Mouse (Mus musculus) ES-CJ7 (cell line): ENCODE results near the gene Abracl.

Experiments used
- DNase-seq: peaks from one replicate; pipeline ENCODE4 v3.0.0; 2011; ENCODE audit warnings: low read depth, low spot score

The Abracl gene

DNA sequence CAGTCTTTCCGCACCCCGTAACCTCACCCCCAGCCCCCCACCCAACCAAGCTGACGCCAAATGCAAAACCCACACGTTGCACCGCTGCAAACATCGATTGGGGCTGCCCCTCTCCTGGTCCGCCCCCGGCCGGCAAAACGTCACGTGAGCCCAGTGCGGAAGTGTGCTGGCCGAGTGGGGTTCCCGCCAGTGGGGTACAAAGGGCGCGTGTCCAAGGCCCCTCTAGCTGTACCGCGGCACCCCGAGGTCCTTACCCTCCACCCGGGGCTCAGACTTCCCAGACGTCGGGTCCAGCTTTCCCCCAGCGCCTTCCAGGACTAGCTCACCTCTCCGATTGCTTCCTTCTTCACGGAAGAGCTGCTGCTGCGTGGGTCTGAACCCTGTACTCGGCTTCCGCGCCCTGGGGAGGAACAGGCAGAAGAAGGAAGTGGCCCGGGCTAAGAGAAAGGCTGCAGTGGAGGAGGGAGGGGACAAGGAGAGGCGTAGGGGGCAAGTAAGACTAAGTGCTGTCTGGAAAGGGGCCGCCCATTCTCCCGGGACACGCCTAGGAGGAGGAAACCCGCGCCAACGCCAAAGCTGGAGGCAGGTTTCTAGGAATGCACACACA, at the start of gene Abracl:
Abracl (minus strand) TSS at position 548 of the 607 bp plus-strand sequence.
- DNase-seq, result peak; percentile 87

DNA sequence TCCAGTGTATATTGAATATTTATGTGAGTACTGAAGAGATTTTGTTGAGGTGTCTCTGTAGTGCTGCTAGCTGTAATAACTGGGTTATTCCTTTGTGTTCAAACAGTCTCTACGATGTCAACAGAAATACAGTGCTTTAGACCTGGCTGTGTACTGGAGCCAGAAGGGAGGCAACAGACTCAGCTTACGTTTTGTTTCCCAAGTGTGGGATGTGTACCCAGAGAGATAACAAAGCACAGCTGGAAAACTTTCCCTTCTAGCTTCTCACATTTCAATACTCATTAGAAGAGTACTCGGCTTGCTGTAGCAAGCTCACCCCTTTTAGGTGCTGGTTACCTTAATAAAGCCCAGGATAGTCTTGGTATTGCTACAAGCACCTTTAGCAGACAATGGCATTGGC, 49.8 kb upstream of the Abracl start:
- DNase-seq, result no peak

DNA sequence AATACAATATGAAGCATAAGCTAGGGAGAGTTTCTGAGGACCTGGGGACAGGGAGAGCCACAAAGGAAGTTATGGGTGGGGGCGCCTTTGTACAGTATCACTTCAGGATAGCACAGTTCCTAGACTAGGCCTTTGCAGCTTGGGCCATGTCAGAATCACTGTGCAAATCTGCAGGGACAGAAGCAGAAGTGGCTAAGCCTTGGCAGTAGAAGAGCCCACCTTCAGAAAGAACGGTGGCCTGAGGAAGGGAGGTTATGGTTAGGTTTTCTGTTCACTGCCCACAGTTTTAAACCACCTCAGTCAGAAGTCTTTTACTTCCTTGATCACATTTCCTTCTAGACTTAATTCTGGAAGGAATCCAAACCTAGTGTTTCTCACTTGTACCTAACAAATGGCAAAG, 47.5 kb upstream of the Abracl start:
- DNase-seq, result no peak

DNA sequence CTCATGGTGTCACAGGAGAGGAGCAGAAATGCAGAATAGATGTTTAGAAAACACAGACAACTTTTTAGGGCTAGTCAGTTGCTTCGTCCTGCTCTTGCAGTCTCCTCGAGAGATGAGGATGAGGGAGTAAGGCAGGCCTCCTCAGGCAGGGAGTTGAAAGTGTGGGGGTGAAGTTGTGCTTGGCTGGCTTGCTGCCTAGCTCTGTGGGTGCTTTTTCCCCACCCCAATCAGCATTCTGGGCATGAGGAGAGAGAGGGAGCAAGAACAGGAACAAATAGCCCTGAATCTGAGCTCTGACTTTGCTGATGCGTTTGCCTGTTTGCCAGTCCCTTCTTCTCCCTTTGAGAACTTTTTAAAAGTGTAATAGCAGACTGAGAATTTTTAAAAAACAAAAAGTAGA, 47.1 kb upstream of the Abracl start:
- no peak for DNase-seq

DNA sequence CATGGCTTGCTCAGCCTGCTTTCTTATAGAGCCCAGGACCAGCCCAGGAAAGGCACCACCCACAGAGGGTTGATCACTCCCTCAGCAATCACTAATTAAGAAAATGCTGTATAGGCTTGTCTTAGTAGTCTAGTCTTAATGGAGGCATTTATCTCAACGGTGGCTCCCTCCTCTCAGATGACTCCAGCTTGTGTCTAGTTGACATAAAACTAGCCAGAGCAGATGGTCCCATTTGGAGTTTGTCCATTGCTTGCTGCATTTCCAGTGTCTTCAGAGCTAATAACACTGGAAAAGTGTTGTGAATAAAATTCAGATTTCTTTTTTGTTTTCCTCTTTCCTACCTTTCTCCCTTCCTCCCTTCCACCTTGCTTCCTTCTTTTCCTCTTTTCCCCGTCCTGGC, 46.5 kb upstream of the Abracl start:
- DNase-seq, result no peak

DNA sequence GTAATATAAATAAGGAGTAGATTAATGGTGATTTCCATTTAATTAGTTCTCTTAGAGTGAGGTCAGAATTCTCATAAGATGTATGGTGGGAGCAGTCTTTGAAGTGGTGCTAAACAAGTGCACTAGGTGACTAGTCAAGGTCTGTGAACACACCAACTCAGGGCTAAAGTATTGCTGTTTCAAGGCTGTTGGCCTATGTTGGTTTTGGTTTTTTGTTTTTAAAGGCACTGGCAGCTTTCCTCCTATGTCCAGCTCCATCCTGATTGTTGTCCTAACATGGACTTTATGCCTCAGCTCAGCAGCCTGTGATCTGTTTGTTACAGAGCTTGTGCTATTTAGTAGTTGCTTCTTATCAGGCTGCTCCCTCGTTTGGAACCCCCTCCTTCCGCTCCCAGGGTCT, 45.8 kb upstream of the Abracl start:
- no peak for DNase-seq

DNA sequence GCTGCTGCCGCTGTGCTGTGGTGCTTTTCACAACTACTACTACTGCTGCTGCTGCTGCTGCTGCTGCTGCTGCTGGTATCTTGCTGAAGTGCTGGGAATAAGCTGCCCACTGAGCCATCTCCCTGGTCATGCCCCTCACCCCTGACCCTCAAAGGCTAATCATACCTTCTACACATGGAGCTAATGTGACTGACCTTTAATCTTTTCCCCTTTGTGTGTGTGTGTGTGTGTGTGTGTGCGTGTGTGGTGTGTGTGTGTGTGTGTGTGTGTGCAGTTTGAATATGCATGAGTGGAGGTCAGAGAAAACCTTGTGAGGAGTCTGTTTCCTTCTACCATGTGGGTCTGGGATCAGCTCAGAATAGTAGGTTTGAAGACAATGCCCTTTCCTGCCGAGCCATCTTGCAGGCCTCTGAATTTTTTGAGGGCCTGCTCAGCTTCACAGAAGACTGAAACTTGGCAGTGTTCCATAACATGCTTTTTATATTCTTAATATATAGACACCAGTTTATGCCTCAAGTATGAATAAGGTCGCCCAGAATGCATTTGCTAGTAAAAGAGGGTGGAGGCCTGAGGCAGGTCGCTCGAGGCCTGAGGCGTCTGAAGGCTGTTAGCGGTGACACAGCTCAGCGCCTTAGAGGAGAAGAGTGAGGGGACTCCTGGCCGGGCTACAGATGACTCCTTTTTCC, 44.8 kb upstream of the Abracl start:
- no peak for DNase-seq

DNA sequence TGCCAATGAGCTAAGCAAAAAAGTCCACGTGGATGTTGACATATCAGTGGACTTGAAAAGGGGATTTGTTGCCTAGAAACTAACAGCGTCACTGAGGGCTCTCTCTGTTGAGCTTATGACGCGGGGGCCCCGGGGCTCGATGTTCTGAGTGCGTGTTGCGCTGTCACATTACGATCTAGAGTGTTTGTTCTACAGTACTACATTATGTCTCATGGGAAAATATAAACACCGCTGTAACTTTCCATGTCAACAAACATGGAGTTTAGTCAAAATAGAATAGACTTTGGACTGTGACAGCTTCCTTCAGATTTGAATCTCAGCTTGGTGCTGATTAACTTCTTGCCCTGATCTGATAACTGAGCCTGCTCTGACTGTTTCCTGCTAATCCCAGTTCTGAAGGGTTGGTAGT, 42.9 kb upstream of the Abracl start:
- DNase-seq, result no peak

DNA sequence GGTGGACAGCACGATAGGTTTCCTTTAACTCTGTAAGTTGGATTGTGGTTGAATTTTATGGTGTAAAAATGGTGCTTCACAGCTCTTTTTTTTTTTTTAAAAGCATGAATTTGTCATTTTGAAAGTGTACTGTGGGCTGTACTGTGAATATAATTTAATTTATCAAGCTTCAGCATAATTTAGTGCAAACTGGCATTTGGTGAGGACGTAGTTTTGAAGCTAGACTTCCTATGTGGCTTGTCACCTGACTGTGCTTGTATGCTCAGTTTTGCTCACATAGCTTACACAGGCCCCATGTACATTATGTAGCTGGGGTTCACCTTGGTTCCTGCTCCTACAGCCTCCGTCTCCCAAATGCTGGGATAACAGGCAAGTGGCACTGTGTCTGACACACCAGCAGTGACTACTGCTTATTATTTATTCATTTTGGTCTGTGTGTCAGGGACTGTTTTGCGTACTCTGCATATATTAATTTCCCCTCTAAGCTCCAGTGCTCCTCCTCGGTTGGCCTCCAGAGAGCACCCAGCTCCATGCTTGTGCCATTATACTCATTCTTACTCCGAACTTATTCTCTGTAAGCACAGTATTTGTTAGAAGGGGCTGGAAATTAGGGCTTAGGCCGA, 41.6 kb upstream of the Abracl start:
- no peak for DNase-seq

DNA sequence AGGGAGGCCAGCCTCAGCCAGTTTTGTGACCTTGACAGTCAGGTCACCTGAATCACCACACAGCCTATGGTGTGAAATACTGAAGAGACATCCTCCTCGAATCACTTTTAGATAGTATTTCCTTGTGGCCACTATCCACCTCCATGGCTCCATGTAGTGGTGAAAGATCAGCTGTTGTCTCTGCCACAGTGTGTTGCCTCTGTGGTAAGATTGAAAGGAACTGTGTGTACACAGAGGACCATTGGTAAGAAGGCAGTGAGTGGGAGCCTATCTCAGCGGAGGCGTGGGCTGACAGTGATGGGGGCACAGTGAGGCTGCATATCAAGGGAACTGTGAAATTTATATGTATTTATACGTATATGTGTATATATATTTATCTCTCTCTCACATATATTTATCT, 38.4 kb upstream of the Abracl start:
- DNase-seq, result peak; percentile 9

DNA sequence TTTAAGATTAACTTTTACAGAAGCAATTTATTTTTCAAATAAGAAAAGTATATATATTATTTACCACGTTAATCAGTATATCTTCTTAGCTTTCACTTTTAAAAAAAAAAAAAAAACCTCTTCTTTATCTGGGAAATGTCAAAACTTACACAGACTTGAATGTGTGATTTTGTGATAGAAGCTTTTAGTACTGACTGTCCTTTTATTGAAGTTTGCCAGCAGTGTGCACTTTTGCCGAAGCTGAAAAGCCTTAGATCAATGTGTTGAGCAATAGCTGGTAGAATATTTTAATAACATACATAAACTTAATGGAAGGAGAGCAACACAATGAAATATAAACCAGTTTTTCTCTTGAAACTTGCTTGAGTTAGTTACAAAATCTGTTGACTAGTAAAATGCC, 37.7 kb upstream of the Abracl start:
- no peak for DNase-seq

DNA sequence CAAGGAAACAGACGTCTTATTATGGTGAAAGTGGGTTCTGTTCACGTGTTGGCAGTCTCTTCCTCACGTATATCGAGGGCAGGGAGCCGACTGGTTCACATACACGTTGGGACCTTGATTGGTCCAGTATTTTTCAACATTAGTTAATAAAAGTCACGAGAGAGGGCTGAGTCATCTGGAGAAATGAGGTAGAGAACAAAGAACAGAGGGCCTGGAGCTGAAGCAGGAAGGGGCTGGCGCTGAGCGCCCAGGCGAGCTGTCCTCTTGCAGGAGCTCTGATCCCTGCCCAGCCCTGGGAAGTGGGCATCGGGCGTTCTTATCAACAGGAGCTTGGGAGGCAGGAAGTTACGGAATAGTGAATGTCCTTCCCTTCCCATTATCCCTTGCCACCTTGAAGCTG, 36.7 kb upstream of the Abracl start:
- DNase-seq, result no peak

DNA sequence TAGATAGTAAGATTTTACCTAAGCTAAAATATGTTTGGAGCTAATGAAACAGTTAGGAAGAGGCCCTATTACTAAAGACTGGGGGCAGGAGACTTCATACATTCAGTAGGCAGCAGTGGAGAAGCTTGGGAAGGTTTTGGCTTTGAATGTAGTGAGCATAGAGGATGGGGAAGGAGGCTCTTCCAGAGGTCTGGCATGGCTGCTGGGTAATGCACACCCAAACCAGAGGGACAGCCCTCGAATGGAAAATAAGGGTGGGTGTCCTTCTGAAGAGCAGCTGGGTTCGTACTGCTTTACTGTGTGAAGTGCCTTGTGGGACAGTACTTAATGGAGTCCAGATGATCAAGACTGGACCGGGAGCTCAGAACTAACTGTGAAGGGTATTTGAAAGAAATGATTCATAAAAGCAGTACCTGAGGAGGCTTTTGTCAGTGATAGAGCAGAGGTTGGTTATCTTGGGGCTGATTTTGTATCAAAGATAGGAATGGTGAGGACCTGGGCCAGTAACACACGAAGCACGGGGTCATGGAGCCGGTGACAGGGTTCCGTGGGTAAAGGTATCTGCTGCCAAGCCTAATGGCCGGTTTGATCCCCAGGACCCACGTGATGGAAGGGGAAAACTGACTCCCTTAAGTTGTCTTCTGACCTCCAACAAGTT, 35.7 kb upstream of the Abracl start:
- DNase-seq, result no peak

DNA sequence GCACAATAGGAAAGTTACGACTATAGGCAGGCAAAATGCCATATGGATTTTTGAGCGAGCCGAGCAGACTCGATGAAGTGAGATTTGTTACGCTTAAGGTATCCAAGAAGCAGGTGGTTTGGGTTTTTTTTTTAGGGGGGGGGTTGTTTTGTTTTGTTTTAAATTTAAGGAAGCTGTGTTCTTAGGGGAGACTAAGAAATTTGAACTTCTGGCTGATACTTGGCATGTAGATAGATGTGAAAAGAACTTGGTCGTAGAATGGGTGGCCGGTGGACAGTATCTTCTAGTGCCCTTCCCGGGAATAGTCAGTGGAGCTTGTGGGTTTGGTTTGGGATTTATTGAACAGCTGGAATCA, 33.3 kb upstream of the Abracl start:
- DNase-seq, result no peak

DNA sequence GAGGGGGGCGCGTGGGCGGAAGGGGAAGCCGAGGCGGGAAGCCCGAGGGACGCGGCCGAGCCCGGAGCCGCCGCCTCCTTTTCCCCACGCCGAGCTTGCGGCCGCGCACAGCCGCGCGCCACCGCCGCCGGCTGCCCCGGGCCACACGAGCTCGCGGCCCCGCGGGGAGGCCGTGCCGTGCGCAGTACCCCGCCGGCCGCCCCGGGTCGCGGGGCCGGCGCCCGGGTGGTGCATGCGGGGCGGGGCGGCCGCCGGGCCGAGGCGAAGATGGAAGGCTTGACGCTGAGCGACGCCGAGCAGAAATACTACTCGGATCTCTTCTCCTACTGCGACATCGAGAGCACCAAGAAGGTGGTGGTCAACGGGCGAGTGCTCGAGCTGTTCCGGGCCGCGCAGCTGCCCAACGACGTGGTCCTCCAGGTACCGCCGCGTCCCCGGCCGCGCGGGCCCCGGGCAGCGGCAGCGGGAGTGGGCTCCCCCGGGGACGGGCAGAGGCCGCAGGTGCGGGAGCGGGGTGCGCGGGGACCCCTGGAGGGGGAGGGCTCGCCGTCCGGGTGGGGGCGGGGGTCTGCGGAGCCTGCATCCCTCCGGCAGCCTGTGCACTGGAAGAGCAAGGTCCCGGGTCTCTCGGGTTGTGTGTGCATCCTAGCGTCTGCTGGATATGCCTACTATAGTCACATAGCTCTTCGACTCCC, 32.8 kb upstream of the Abracl start, which contains the start of gene Reps1:
Reps1 (plus strand) TSS at position 166 of the 695 bp plus-strand sequence.
- DNase-seq, result peak; percentile 26

DNA sequence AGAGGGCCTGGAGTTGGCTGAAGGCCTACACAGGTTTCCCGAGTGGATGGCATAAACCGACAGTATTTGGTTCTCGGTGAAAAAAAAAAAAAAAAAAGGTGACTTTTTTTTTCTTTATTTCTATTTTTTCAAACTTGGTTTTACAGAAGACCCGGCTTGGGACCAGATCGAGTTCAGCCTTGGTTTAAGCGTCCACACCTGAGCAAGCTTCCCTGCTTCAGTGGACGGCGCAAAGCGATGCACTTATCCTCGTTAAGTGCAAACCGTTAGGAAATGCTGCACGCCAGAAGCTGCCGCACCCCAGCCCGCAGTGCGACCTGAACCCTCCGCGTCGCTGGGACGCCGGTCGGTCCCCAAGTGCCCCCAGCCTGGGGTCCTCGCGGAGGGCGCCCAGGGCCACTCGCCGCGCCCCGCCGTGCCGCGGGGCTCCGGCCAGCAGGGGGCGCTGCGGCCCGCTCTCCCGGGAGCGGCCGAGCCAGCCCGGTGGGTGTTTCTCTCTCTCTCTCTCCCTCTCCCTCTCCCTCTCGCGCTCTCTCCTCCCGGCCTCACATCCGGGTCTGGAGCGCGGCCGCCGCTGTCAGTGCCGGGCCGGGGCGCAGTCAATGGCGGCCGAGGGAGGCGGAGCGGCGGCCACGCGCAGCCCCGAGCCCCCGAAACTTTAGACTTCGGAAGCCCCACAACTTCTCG, 32.1 kb upstream of the Abracl start:
- DNase-seq, result peak; percentile 75

DNA sequence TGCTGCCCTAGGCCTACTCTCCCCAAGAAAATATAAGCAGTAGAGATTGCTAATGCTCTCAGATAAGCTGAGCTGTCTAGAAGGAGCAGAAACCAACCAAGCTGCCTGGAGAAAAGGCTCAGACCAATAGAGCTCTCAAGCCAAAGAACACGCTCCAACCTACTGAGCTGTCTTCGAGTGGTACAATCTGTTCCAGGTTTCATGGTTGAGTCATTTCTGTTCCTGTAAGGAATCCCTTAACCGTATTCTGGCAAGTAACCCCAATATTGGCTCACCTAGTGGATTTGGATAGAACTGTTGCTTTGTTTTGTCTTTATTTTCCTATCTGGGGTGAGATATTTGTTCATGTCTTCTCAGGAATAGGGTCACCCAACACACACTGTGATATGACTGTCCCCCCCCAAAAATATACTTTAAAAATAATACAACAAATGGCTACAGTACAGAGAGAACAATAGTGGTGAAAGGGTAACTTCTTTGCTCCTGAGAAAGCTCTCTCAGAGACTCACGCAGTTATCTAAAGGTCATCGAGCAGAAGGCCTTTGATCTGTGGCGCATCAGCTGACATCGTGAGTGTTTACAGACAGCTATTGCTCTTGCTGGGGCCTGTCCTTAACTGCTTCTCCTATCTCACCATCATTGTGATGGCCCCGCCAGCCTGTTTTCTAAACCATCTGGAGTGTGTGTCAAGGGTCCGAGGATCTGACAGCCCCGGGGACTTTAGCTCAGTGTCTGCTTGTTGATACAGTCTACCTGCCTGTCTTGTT, 24.5 kb upstream of the Abracl start:
- DNase-seq, result no peak

DNA sequence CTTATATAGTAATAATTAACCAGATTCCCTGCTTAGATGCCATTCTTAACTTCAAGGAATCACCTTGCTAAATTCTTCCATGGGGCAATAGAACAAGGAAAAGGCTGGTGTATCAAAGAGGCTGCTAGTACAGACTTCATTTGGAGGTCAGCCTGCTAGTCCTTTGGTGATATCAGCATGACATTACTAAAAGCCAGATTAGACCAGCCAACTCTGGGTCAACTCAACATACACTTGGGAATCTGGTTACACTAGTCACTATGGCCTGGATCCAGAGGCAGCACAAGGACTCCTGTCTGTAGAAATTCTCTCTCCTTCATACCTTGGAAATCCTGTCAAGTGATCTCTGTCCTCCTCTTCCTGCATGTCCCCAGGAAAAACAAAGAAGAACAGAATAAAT, 23.3 kb upstream of the Abracl start:
- no peak for DNase-seq

DNA sequence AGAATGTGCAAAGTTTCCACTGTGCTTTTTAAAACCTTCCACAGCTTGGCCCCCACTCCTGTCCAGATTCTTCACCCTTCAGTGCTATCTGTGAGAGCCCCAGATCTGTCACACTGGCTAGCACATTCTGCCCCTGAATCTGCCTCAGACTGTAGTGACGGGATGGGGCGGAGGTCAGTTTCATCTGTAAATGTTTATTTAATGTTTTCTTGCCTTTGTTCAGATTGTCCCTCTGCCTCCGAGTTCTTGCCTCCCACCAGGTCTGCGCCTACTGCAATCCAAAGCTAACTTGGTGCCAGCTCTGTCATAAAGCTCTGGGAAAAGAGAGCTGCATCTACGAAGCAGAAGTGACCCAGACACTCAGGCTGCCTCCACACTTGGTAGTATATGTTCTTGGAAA, 13.8 kb upstream of the Abracl start:
- no peak for DNase-seq

DNA sequence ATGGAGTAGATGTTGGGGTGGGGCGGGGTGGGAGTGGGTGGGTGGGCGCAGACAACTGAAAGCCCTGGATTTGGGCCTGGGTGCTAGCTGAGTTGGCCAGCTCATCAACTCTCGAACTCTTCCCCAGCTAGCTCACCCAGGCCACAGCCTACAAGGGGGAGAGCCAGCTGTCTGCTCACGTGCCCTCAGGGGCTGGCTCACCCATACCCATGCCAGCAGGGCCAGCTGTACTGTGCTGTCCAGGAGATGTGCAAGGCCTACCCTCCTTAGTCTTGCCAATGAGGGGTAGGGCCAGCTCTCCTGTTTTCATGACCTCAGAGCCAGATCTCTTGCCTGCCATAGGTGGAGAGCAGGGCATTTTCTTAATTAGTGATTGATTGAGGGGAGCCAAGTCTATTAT, 11.3 kb upstream of the Abracl start:
- no peak for DNase-seq

DNA sequence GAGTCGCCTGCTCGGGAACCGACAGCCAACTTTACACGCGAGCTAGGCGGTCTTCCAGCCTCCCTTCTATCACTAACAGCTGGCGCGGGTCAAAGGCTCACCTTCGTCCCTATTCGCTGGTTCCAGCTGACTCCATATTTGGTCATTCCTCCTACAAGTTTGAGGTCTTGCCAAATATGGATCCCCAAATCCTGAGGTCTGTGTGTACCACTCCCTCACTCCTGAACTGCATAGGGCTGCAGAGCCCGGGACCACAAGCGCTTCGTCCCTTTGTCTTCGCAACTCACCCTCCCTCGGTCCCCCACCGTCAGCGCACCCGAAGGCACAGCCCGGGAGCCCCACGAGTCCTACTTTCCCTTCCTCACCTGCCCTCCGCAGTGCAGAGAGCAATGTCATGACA, 776 bp downstream of the Abracl start:
- DNase-seq, result peak; percentile 67
